Mouse (Mus musculus) cortical plate, adult 2 months (tissue): Measurements from ENCODE around the gene Tmem44. TPM values are rescaled to one million over a fixed set of nuclear protein-coding genes. Genes with fewer than 3 reads are reported as not detected.

Source experiments
- H3K27ac ChIP-seq: fragments of 200-500 bp; 2 replicates; pipeline ENCODE4 v1.5.1; 2012; ENCODE audit warnings: low read length, control low read depth, inconsistent platforms; ENCODE audit not compliant: insufficient read depth
- H3K4me1 ChIP-seq: fragments of 200-500 bp; 2 replicates; pipeline ENCODE4 v1.6.1; 2011; ENCODE audit warnings: low read length; ENCODE audit not compliant: control insufficient read depth, insufficient read depth
- H3K4me3 ChIP-seq: fragments of 200-500 bp; 2 replicates; pipeline ENCODE4 v1.5.1; 2011; ENCODE audit warnings: mild to moderate bottlenecking, low read length, control low read depth; ENCODE audit not compliant: insufficient read depth
- CTCF ChIP-seq: fragments of 200-500 bp; IDR thresholded peaks from 2 replicates; pipeline ENCODE4 v1.5.1; 2011; ENCODE audit warnings: mild to moderate bottlenecking, control low read depth, low read length; ENCODE audit not compliant: insufficient read depth; ENCODE audit errors: extremely low read depth
- POLR2A ChIP-seq: fragments of 200-500 bp; IDR thresholded peaks from 2 replicates; pipeline ENCODE4 v1.6.1; 2011; ENCODE audit warnings: mild to moderate bottlenecking, low read length, control low read depth; ENCODE audit not compliant: insufficient read depth; ENCODE audit errors: extremely low read depth
- polyA plus RNA-seq: library from polyadenylated mRNA; depleted of rRNA; stranded (reverse); fragments of >200 nt; gene quantifications from 2 replicates; pipeline ENCODE4 v1.2.3, GENCODE M21; 2012

Tmem44 gene
- polyA plus RNA-seq, 1 experiment = 92.0 TPM

- TF ChIP-seq CTCF (no peak), POLR2A (no peak)
- Histone ChIP-seq H3K27ac (no peak overlapping the region), H3K4me1 (no peaks in the 10 kb centered on the region), H3K4me3 (no peak overlapping the region)
Measured at GRCm38 (mm10) chr16:30500223-30500622, 50.4 kb downstream of the Tmem44 start.

- H3K4me3 ChIP-seq = no peak overlapping the region
- no peak for TF ChIP-seq POLR2A
- TF ChIP-seq CTCF = no peak
- no peak overlapping the region for H3K27ac ChIP-seq
- H3K4me1 ChIP-seq = no peaks in the 10 kb centered on the region
Measured at GRCm38 (mm10) chr16:30499126-30499857, 51.4 kb downstream of the Tmem44 start.

GRCm38 (mm10) chr16:30497307-30497706 lies 53.3 kb downstream of the Tmem44 start:
- H3K27ac ChIP-seq = no peak overlapping the region
- TF ChIP-seq POLR2A = no peak
- no peak for TF ChIP-seq CTCF
- H3K4me1 ChIP-seq = no peaks in the 10 kb centered on the region
- H3K4me3 ChIP-seq = no peak overlapping the region

- Histone ChIP-seq H3K4me1 (no peaks in the 10 kb centered on the region), H3K27ac (no peak overlapping the region), H3K4me3 (no peak overlapping the region)
- TF ChIP-seq POLR2A = no peak
- no peak for TF ChIP-seq CTCF
Measured at GRCm38 (mm10) chr16:30494883-30495282, 55.8 kb downstream of the Tmem44 start.

GRCm38 (mm10) chr16:30491742-30492141 lies 58.9 kb downstream of the Tmem44 start:
- no peak overlapping the region for H3K4me3 ChIP-seq
- TF ChIP-seq CTCF (no peak), POLR2A (no peak)
- H3K4me1 ChIP-seq = no peaks in the 10 kb centered on the region
- H3K27ac ChIP-seq = no peak overlapping the region

- Histone ChIP-seq H3K27ac (no peak overlapping the region), H3K4me3 (no peak overlapping the region), H3K4me1 (no peaks in the 10 kb centered on the region)
- no peak for TF ChIP-seq POLR2A
- TF ChIP-seq CTCF = no peak
Measured at GRCm38 (mm10) chr16:30490791-30491190, 59.9 kb downstream of the Tmem44 start.

GRCm38 (mm10) chr16:30490316-30490715 lies 60.3 kb downstream of the Tmem44 start:
- TF ChIP-seq CTCF (no peak), POLR2A (no peak)
- Histone ChIP-seq H3K27ac (no peak overlapping the region), H3K4me3 (no peak overlapping the region), H3K4me1 (no peaks in the 10 kb centered on the region)

GRCm38 (mm10) chr16:30489662-30490061 lies 61.0 kb downstream of the Tmem44 start:
- Histone ChIP-seq H3K4me1 (no peaks in the 10 kb centered on the region), H3K27ac (no peak overlapping the region), H3K4me3 (no peak overlapping the region)
- TF ChIP-seq CTCF = no peak
- no peak for TF ChIP-seq POLR2A

- Histone ChIP-seq H3K4me1 (no peaks in the 10 kb centered on the region), H3K27ac (no peak overlapping the region), H3K4me3 (no peak overlapping the region)
- no peak for TF ChIP-seq POLR2A
- TF ChIP-seq CTCF = no peak
Measured at GRCm38 (mm10) chr16:30486498-30486897, 64.1 kb downstream of the Tmem44 start.

- Histone ChIP-seq H3K27ac (no peak overlapping the region), H3K4me1 (peaks cover 2% of the 10 kb centered on the region; the same call in 1 of the 2 replicates), H3K4me3 (no peak overlapping the region)
- no peak for TF ChIP-seq POLR2A
- no peak for TF ChIP-seq CTCF
Measured at GRCm38 (mm10) chr16:30477791-30478190, 72.9 kb downstream of the Tmem44 start.
